Mouse (Mus musculus) Patski (cell line): ENCODE measurements around the gene Wdr19. TPM values are rescaled to one million over a fixed set of nuclear protein-coding genes. Genes with fewer than 3 reads are reported as not detected.
"Not testable (repeated sequence)": the region's sequence is repeated elsewhere in the genome, so short reads cannot be mapped to it uniquely, and the experiment has no call there.

Experiments
- ATAC-seq: fragments of 100-300 bp; one replicate; pipeline ENCODE4 v1.8.0; 2021
- CTCF ChIA-PET: fragments of 350-600 bp; sonication (Branson Sonifier 250); formaldehyde crosslinking; loops from one replicate; lab custom pipeline; 2022; ENCODE audit warnings: inconsistent platforms; lab: Charles Lee
- POLR2A ChIA-PET: fragments of 350-600 bp; sonication (Branson Sonifier 250); formaldehyde crosslinking; loops from one replicate; lab custom pipeline; 2022; ENCODE audit warnings: antibody characterized with exemption, inconsistent platforms; lab: Charles Lee
- DNase-seq: peaks from one replicate; pipeline ENCODE4 v3.0.0-alpha.2; 2011; ENCODE audit warnings: low read depth, low spot score
- H3K27me3 ChIP-seq: fragments of 371-371 bp; one replicate; pipeline ENCODE4 v1.5.1; 2021
- CTCF ChIP-seq: fragments of 100-300 bp; IDR thresholded peaks from one replicate; pipeline ENCODE4 v1.5.1; 2021
- in situ Hi-C: fragments of 300-500 bp; cut with MboI; formaldehyde crosslinking; loops from 3 replicates; pipeline ENCODE4 v1.11.1; 2018; ENCODE audit warnings: low pct_unique_long_range_greater_than_20kb, mixed read lengths
- polyA plus RNA-seq: library from polyadenylated mRNA; unstranded; gene quantifications from one replicate; pipeline ENCODE4 v1.2.3, GENCODE M21; 2021

The Wdr19 gene
- polyA plus RNA-seq, 1 experiment from 2014 or later = 29.2 TPM

GRCm38 (mm10) chr5:65294270-65294669 lies 94.8 kb downstream of the Wdr19 start:
- TF ChIP-seq CTCF = no peak
- no peaks in the 10 kb centered on the region for H3K27me3 ChIP-seq
- in situ Hi-C loops = no loop called here
- CTCF ChIA-PET = interaction anchor here (0.6 to 1.8 kb wide), 7 partner anchors 10 to 294 kb away, joined by 3 to 4 read pairs (median 3); no protein-coding TSS in a partner anchor
- ATAC-seq = no peak
- POLR2A ChIA-PET = interaction anchor here (0.9 to 1.0 kb wide), 2 partner anchors 8 to 12 kb away, joined by 3 read pairs; no protein-coding TSS in a partner anchor
- DNase-seq = no peak

GRCm38 (mm10) chr5:65298167-65298950 lies 98.9 kb downstream of the Wdr19 start:
- POLR2A ChIA-PET = no interaction called here
- H3K27me3 ChIP-seq = no peaks in the 10 kb centered on the region
- peak; percentile 47 for ATAC-seq

GRCm38 (mm10) chr5:65299623-65300022 lies 100.1 kb downstream of the Wdr19 start:
- DNase-seq, ATAC-seq, H3K27me3 ChIP-seq, CTCF ChIA-PET, in situ Hi-C loops, POLR2A ChIA-PET: not testable (repeated sequence)

More at GRCm38 (mm10) chr5:65298167-65298950, 98.9 kb downstream of the Wdr19 start:
- no peak for TF ChIP-seq CTCF
- DNase-seq = peak; percentile 7
- CTCF ChIA-PET = no interaction called here
- in situ Hi-C loops = no loop called here

- no peak for ATAC-seq
- ChIA-PET POLR2A (no interaction called here), CTCF (no interaction called here)
- no peak for TF ChIP-seq CTCF
- no peaks in the 10 kb centered on the region for H3K27me3 ChIP-seq
- in situ Hi-C loops = no loop called here
- DNase-seq = no peak
Measured at GRCm38 (mm10) chr5:65300121-65300520, 100.6 kb downstream of the Wdr19 start.

GRCm38 (mm10) chr5:65305516-65305915 lies 106.0 kb downstream of the Wdr19 start:
- H3K27me3 ChIP-seq = no peaks in the 10 kb centered on the region
- in situ Hi-C loops = no loop called here
- TF ChIP-seq CTCF = no peak
- POLR2A ChIA-PET = no interaction called here
- ATAC-seq (no peak), DNase-seq (no peak)
- CTCF ChIA-PET = no interaction called here

GRCm38 (mm10) chr5:65308208-65308607 lies 108.7 kb downstream of the Wdr19 start:
- ATAC-seq (no peak), DNase-seq (no peak)
- no peak for TF ChIP-seq CTCF
- POLR2A ChIA-PET = no interaction called here
- H3K27me3 ChIP-seq = no peaks in the 10 kb centered on the region
- in situ Hi-C loops = no loop called here
- CTCF ChIA-PET = interaction anchor here (0.7 kb wide), 1 partner anchor 283 kb away, joined by 3 read pairs; no protein-coding TSS in a partner anchor

GRCm38 (mm10) chr5:65308866-65309265 lies 109.4 kb downstream of the Wdr19 start:
- in situ Hi-C loops = no loop called here
- no peaks in the 10 kb centered on the region for H3K27me3 ChIP-seq
- DNase-seq (no peak), ATAC-seq (no peak)
- TF ChIP-seq CTCF = no peak
- ChIA-PET POLR2A (no interaction called here), CTCF (interaction anchor here (0.7 kb wide), 1 partner anchor 283 kb away, joined by 3 read pairs; no protein-coding TSS in a partner anchor)

Other genes with a start within 250 kb of the Wdr19 start
- 1.6 TPM for gene Tlr6, start 239.6 kb upstream of the Wdr19 start, polyA plus RNA-seq
- 29.7 TPM for gene Fam114a1, start 229.6 kb upstream of the Wdr19 start, polyA plus RNA-seq
- not detected for gene Tmem156, start 107.6 kb upstream of the Wdr19 start, polyA plus RNA-seq
- gene Klhl5, start 92.2 kb upstream of the Wdr19 start, polyA plus RNA-seq = 32.0 TPM
- gene Rfc1, start 136.0 kb downstream of the Wdr19 start, polyA plus RNA-seq = 50.2 TPM
- gene Klb, start 148.6 kb downstream of the Wdr19 start, polyA plus RNA-seq = 0.05 TPM
- 1,404 TPM for gene Rpl9, start 191.7 kb downstream of the Wdr19 start, polyA plus RNA-seq
- gene Lias, start 191.8 kb downstream of the Wdr19 start, polyA plus RNA-seq = 44.5 TPM
- 64.2 TPM for gene Ugdh, start 236.3 kb downstream of the Wdr19 start, polyA plus RNA-seq